Mouse (Mus musculus): ENCODE results near the gene Gm5346. TPM values are rescaled to one million over a fixed set of nuclear protein-coding genes. Genes with fewer than 3 reads are reported as not detected.

Gene Gm5346
- not detected for polyA plus RNA-seq (2017; shearing (Covaris generic))

GRCm38 (mm10) chr8:43627176-43627575, at the start of gene Gm5346:
Gene Gm5346, minus strand, starts transcription at chr8:43627276.

DNA sequence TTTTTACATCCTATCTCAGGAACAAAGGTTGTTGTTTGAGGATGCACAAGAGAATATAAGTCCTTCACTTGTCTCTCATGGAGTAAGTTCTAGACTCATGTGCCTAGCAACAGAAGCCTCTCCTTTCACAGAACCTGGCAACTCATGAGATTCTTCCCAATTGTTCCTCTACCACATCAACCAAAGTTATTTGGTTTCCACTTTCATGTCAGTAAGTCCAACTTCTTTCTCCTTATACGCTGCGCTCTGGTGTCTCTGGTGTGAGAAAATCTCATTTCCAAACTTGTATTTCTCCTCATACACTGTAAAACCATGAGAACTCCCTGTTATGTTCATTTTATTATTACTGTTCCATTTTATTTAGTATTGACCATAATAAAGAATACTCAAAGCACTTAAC, 50.5 kb downstream of the Gm5346 start, which contains the start of gene Adam26a:
Gene Adam26a (minus strand): TSS at position 101 of the 400 bp plus-strand sequence.

Other genes starting within 250 kb of the Gm5346 start
- gene Adam26b, start 99.2 kb downstream of the Gm5346 start, polyA plus RNA-seq (2017; shearing (Covaris generic)): not detected
- gene Adam26a, start 50.6 kb downstream of the Gm5346 start, polyA plus RNA-seq (2017; shearing (Covaris generic)): not detected
- gene Adam34, start 82.8 kb upstream of the Gm5346 start, polyA plus RNA-seq (2017; shearing (Covaris generic)): 0.24 TPM